Mouse (Mus musculus) olfactory bulb, adult 2 months (tissue): Measurements from ENCODE around the gene Adck1.

Experiments
- CTCF ChIP-seq: fragments of 200-500 bp; IDR thresholded peaks from 2 replicates; pipeline ENCODE4 v1.5.1; 2012; ENCODE audit warnings: low read depth, mild to moderate bottlenecking, low read length, moderate library complexity; ENCODE audit not compliant: insufficient read depth
- POLR2A ChIP-seq: fragments of 200-500 bp; IDR thresholded peaks from 2 replicates; pipeline ENCODE4 v1.6.1; 2012; ENCODE audit warnings: mild to moderate bottlenecking, low read depth, low read length, moderate library complexity; ENCODE audit not compliant: insufficient read depth

DNA sequence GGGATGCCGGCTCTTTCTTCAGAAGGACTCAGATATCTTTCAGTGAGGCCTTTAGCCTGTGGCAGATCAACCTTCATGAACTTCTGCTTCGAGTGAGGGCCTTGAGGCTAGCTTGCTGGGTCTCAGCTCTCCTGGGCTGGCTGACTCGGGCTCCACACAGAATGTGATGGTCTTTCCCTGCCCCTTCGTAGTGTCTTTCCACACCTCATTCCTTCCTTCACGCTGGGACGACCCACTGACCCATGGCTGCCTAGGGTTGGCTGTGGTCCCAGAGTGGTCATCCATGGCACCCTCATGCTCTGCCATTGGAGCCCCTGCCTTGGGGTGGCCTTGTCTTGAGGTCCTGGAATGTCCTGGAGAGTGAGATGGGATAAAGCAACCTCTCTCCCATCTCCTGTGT, 100.7 kb downstream of the Adck1 start:
- no peak for TF ChIP-seq CTCF
- TF ChIP-seq POLR2A, result no peak
